Mouse (Mus musculus) heart, embryonic 12.5 days (tissue): ENCODE measurements around the gene Ttll8. TPM values are rescaled to one million over a fixed set of nuclear protein-coding genes. Genes with fewer than 3 reads are reported as not detected.
A peak's percentile ranks its signal among the peaks of the same experiment; 100 is the strongest.

ENCODE experiments used
- ATAC-seq: fragments of 200-750 bp; cut with Nextera tagmentation; 2 replicates; pipeline ENCODE4 v1.8.0; 2017; ENCODE audit warnings: moderate TSS enrichment, moderate library complexity; ENCODE audit not compliant: insufficient number of reproducible peaks, low FRiP score
- H3K27ac ChIP-seq: fragments of 300-500 bp; sonication (generic); 2 replicates; pipeline ENCODE4 v1.5.1; 2016; ENCODE audit warnings: mild to moderate bottlenecking, moderate library complexity; ENCODE audit not compliant: poor library complexity, severe bottlenecking
- H3K27me3 ChIP-seq: fragments of 300-500 bp; sonication (generic); replicated peaks from 2 replicates; pipeline ENCODE4 v1.6.1; 2016; ENCODE audit warnings: mild to moderate bottlenecking, moderate library complexity
- H3K36me3 ChIP-seq: fragments of 300-500 bp; sonication (generic); 2 replicates; pipeline ENCODE4 v1.6.1; 2016; ENCODE audit warnings: mild to moderate bottlenecking, moderate library complexity
- H3K4me1 ChIP-seq: fragments of 300-500 bp; sonication (generic); replicated peaks from 2 replicates; pipeline ENCODE4 v1.6.1; 2016; ENCODE audit warnings: mild to moderate bottlenecking
- H3K4me2 ChIP-seq: fragments of 300-500 bp; sonication (generic); 2 replicates; pipeline ENCODE4 v1.6.1; 2016; ENCODE audit warnings: mild to moderate bottlenecking, moderate library complexity
- H3K4me3 ChIP-seq: fragments of 300-500 bp; sonication (generic); 2 replicates; pipeline ENCODE4 v1.5.1; 2016; ENCODE audit warnings: mild to moderate bottlenecking
- H3K9ac ChIP-seq: fragments of 300-500 bp; sonication (generic); 2 replicates; pipeline ENCODE4 v1.6.1; 2016; ENCODE audit warnings: mild to moderate bottlenecking, moderate library complexity
- H3K9me3 ChIP-seq: fragments of 300-500 bp; sonication (generic); replicated peaks from 2 replicates; pipeline ENCODE4 v1.6.1; 2016; ENCODE audit warnings: mild to moderate bottlenecking, moderate library complexity
- WGBS: fragments of 180-500 bp; shearing (Covaris S2); methylation state at CpG from one replicate; pipeline ENCODE4 v1.1.7; 2016; 5-methylcytosine and 5-hydroxymethylcytosine counted together
- polyA plus RNA-seq: library from polyadenylated mRNA; unstranded; fragments of >200 nt; fragmentation: Nextera tagmentation; extraction: Ambion mirVana; gene quantifications from 2 replicates; pipeline ENCODE4 v1.2.1, GENCODE M21; 2016

The Ttll8 gene
- polyA plus RNA-seq, 1 experiment from 2014 or later, result not detected

GRCm38 (mm10) chr15:88921131-88921991 lies 32.9 kb downstream of the Ttll8 start:
- H3K9ac ChIP-seq, result 0 out of 2 replicates have a peak overlapping the region, but pooled peaks have one; percentile 44
- H3K4me3 ChIP-seq, result no peak overlapping the region
- H3K4me2 ChIP-seq, result peak overlapping the region; percentile 23; the same call in 1 of the 2 replicates
- no peaks in the 10 kb centered on the region for H3K9me3 ChIP-seq
- H3K27me3 ChIP-seq, result 0 out of 2 replicates have a peak, but pooled peaks cover 2% of the 10 kb centered on the region
- H3K27ac ChIP-seq, result no peak overlapping the region
- no peaks in the 10 kb centered on the region for H3K36me3 ChIP-seq
- WGBS, result 22% methylated on average over 12 of the region's 12 CpGs
- ATAC-seq, result peak; percentile 62; the same call in 1 of the 2 replicates
- 0 out of 2 replicates have a peak, but pooled peaks cover 4% of the 10 kb centered on the region for H3K4me1 ChIP-seq

DNA sequence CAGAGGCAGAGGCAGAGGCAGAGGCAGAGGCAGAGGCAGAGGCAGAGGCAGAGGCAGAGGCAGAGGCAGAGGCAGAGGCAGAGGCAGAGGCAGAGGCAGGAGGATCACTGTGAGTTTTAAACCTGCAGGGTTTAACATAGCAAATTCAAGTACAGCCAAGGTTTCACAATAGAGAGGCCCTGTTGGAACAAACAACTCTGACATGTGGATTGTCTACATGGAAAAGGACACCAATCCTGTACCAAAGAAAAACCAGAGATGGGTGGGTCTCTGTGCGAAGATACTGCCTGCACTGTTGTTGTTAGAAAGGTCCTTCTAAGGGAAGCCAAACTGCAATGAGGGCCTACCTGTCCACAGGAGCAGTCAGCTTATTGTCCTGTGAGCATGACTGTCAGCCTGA lies 34.2 kb downstream of the Ttll8 start:
- Histone ChIP-seq H3K4me1 (0 out of 2 replicates have a peak, but pooled peaks cover 4% of the 10 kb centered on the region), H3K9me3 (no peaks in the 10 kb centered on the region), H3K4me2 (no peak overlapping the region), H3K27me3 (0 out of 2 replicates have a peak, but pooled peaks cover 2% of the 10 kb centered on the region), H3K36me3 (no peaks in the 10 kb centered on the region), H3K4me3 (no peak overlapping the region), H3K27ac (no peak overlapping the region), H3K9ac (no peak overlapping the region)
- no peak for ATAC-seq
- WGBS, result 86% methylated on average over 1 of the region's 1 CpGs

GRCm38 (mm10) chr15:88919328-88919727 lies 34.9 kb downstream of the Ttll8 start:
- no peak overlapping the region for H3K9ac ChIP-seq
- H3K4me1 ChIP-seq, result 0 out of 2 replicates have a peak, but pooled peaks cover 4% of the 10 kb centered on the region
- ATAC-seq, result no peak
- no peaks in the 10 kb centered on the region for H3K9me3 ChIP-seq
- no peak overlapping the region for H3K4me2 ChIP-seq
- H3K4me3 ChIP-seq, result no peak overlapping the region
- no peak overlapping the region for H3K27ac ChIP-seq
- no peaks in the 10 kb centered on the region for H3K36me3 ChIP-seq
- 73% methylated on average over 12 of the region's 12 CpGs for WGBS
- H3K27me3 ChIP-seq, result 0 out of 2 replicates have a peak, but pooled peaks cover 2% of the 10 kb centered on the region

GRCm38 (mm10) chr15:88917126-88917525 lies 37.1 kb downstream of the Ttll8 start:
- Histone ChIP-seq H3K36me3 (no peaks in the 10 kb centered on the region), H3K4me3 (no peak overlapping the region)
- no peak for ATAC-seq

DNA sequence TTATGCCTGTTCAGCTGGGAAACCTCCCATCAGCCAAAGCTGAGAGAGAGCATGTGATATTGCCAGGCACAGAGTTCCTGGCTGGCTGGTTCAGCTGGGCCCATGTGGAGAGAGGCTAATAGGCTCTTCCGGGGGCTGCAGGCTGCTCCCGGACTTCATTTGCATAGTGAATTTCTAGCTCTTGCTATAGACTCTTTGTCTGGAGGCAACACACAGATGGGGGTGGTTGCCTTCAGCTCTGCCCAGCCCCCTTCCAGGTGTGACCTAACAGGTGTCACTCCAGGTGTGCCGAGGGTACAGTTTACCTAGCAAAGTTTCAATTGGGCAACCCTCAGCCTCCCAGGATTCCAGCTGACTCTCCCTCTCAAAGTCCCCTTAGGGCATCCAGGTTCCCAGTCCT lies 37.9 kb downstream of the Ttll8 start:
- H3K4me2 ChIP-seq, result no peak overlapping the region
- WGBS, result 43% methylated on average over 3 of the region's 3 CpGs
- ATAC-seq, result no peak

More at GRCm38 (mm10) chr15:88917126-88917525, 37.1 kb downstream of the Ttll8 start:
- 84% methylated on average over 8 of the region's 8 CpGs for WGBS
- Histone ChIP-seq H3K27ac (no peak overlapping the region), H3K9me3 (no peaks in the 10 kb centered on the region), H3K27me3 (0 out of 2 replicates have a peak, but pooled peaks cover 3% of the 10 kb centered on the region), H3K4me2 (no peak overlapping the region), H3K9ac (no peak overlapping the region), H3K4me1 (0 out of 2 replicates have a peak, but pooled peaks cover 4% of the 10 kb centered on the region)

DNA sequence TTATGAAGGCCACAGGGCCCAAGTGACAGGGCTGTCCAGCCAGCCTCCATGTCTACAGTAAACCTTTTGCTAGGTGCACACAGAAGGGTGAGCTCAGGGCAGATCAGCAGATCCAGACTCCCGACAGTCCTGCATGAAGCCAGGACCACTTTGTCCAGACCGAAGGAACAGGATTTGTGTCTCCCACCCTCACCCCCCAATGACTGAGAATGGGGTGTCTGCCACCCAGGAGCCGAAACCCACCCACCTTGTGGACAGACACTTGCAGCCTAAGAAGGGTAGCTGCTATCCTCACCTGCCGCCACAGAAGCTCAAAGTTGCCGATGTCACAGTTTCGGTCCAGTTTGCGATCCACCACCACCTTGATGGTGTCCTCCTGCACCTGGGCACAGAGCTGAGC lies 39.2 kb downstream of the Ttll8 start:
- Histone ChIP-seq H3K4me2 (no peak overlapping the region), H3K27me3 (0 out of 2 replicates have a peak, but pooled peaks cover 5% of the 10 kb centered on the region), H3K9ac (no peak overlapping the region), H3K4me1 (no peaks in the 10 kb centered on the region), H3K27ac (no peak overlapping the region), H3K4me3 (no peak overlapping the region), H3K9me3 (no peaks in the 10 kb centered on the region), H3K36me3 (no peaks in the 10 kb centered on the region)
- no peak for ATAC-seq
- 89% methylated on average over 7 of the region's 7 CpGs for WGBS

More for the DNA sequence above, 37.9 kb downstream of the Ttll8 start:
- no peak overlapping the region for H3K9ac ChIP-seq
- no peak overlapping the region for H3K4me3 ChIP-seq
- no peaks in the 10 kb centered on the region for H3K9me3 ChIP-seq
- 0 out of 2 replicates have a peak, but pooled peaks cover 5% of the 10 kb centered on the region for H3K27me3 ChIP-seq
- H3K27ac ChIP-seq, result no peak overlapping the region
- no peaks in the 10 kb centered on the region for H3K36me3 ChIP-seq
- H3K4me1 ChIP-seq, result 0 out of 2 replicates have a peak, but pooled peaks cover 4% of the 10 kb centered on the region

DNA sequence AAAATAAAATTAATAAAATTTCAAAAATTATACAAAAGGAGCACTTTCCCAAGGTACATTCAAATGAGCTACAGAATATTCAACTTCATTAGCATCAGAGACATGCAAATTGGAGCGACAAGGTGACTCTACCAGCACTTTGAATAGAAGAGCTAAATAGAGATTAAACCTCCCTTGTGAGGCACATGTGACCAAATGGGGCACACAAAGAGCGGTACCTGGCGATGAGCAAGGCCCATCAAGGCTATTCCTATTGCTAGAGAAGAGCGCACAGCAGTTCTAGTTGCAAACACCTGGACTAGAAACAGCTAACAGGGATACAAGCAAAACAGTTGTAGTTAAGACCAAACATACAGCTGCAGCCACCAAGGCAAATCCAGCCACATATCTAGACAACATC lies 47.9 kb downstream of the Ttll8 start:
- Histone ChIP-seq H3K36me3 (no peaks in the 10 kb centered on the region), H3K4me1 (no peaks in the 10 kb centered on the region), H3K9me3 (no peaks in the 10 kb centered on the region), H3K27me3 (no peaks in the 10 kb centered on the region), H3K27ac (no peak overlapping the region), H3K4me2 (no peak overlapping the region), H3K9ac (no peak overlapping the region), H3K4me3 (no peak overlapping the region)
- WGBS, result 69% methylated on average over 4 of the region's 4 CpGs
- no peak for ATAC-seq

DNA sequence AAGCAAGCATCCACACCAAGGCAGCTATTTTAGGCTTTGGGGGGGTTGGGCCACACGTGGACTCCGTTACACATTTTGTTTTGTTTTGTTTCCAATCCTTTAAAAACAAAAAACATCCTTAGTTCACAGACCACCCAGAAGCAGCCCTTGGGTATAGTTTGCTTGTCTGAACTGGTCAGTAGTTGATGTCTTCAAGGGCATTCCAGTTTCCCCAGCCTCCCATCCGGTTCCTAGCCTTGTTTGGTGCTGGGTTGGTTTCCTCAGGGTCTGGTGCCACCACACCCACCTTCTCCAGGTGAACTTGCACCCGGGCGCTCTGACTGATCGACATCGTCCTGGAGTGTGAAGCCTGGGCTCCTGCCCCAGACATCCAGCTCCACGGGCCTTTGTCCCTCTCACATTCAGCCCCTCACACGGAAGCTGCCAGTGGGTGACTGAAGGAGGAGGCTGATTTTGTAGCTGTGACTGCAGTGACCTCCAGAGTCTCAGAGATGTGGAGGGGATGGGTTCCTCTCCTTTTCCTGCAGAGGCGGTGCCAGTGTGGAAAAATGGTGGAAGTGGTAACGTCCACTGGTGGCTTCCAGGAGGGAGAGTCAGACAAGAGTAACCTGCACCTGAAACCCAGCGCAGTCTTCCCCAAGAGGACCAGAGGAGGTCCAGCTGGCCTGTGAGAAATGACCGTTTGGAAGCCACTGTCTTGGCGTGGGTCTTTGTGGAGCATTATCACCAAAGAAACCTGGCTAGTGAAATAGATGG lies 50.0 kb downstream of the Ttll8 start:
- Histone ChIP-seq H3K9me3 (no peaks in the 10 kb centered on the region), H3K4me1 (no peaks in the 10 kb centered on the region), H3K36me3 (no peaks in the 10 kb centered on the region), H3K4me2 (no peak overlapping the region), H3K9ac (no peak overlapping the region), H3K27me3 (no peaks in the 10 kb centered on the region), H3K27ac (no peak overlapping the region), H3K4me3 (no peak overlapping the region)
- no peak for ATAC-seq
- WGBS, result 76% methylated on average over 14 of the region's 14 CpGs

GRCm38 (mm10) chr15:88903086-88903485 lies 51.1 kb downstream of the Ttll8 start:
- H3K9ac ChIP-seq, result no peak overlapping the region
- ATAC-seq, result no peak
- WGBS, result 79% methylated on average over 1 of the region's 1 CpGs
- no peaks in the 10 kb centered on the region for H3K9me3 ChIP-seq
- H3K27me3 ChIP-seq, result no peaks in the 10 kb centered on the region
- H3K4me3 ChIP-seq, result no peak overlapping the region
- H3K4me1 ChIP-seq, result no peaks in the 10 kb centered on the region
- H3K27ac ChIP-seq, result no peak overlapping the region
- no peak overlapping the region for H3K4me2 ChIP-seq
- no peaks in the 10 kb centered on the region for H3K36me3 ChIP-seq

DNA sequence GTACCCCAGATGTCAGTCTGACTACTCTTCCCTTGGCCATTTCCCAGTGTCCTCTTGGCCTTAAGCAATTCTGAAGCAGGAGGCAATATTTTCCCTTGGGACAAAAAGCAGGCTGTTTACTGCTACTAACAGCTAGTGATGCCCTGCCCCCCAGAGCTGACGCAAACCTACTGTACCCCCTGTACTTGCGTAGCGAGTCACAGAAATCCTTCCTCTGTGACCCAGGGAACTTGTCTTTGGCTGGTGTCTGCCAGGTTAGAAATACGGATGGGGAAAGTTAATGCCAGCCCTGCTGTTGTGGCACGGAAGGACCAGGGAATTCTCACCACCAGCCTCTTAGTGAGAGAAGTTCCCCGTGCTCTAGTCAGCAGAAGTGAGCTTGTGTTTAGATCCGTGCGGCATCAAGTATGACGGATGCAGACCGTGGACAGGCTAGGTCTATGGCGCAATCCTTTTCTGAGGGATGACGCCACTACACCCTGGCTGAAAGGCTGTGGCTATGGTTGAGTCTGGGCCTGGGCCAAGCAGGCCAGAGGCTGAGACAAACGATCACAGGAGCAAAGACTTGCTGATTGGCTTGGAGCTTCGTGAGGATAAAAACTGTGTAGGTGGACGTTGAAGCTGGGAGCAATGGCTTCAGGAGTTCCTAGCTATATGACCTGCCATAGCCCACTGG lies 51.9 kb downstream of the Ttll8 start:
- 85% methylated on average over 15 of the region's 15 CpGs for WGBS

More for the DNA sequence above, 51.9 kb downstream of the Ttll8 start:
- Histone ChIP-seq H3K4me3 (no peak overlapping the region), H3K4me2 (no peak overlapping the region), H3K9me3 (no peaks in the 10 kb centered on the region), H3K36me3 (no peaks in the 10 kb centered on the region), H3K27ac (no peak overlapping the region), H3K27me3 (no peaks in the 10 kb centered on the region), H3K4me1 (no peaks in the 10 kb centered on the region), H3K9ac (no peak overlapping the region)
- no peak for ATAC-seq
